Mouse (Mus musculus): ENCODE results near the gene Fbxw15.
"Not testable (repeated sequence)": the region's sequence is repeated elsewhere in the genome, so short reads cannot be mapped to it uniquely, and the experiment has no call there.

The Fbxw15 gene

GRCm38 (mm10) chr9:109568162-109568561, at the start of gene Fbxw15:
TSS of gene Fbxw15 (minus strand) at chr9:109568262.
- not testable (repeated sequence) for DNase-seq (ENCODE audit: low spot score in 2 of 2)

- DNase-seq (ENCODE audit: low spot score in 2 of 2): peak; percentile 2 to 9
Measured at GRCm38 (mm10) chr9:109606837-109607236, 38.8 kb upstream of the Fbxw15 start.

GRCm38 (mm10) chr9:109602128-109602527, 34.1 kb upstream of the Fbxw15 start:
- DNase-seq (ENCODE audit: low spot score in 2 of 2): not testable (repeated sequence)

GRCm38 (mm10) chr9:109597226-109597625, 29.2 kb upstream of the Fbxw15 start:
- DNase-seq (ENCODE audit: low spot score in 2 of 2): no peak

GRCm38 (mm10) chr9:109594866-109595265, 26.8 kb upstream of the Fbxw15 start:
- DNase-seq (ENCODE audit: low spot score in 2 of 2): no peak

GRCm38 (mm10) chr9:109565546-109565945, 2.5 kb downstream of the Fbxw15 start:
- DNase-seq (ENCODE audit: low spot score in 2 of 2): no peak

GRCm38 (mm10) chr9:109562106-109562505, 6.0 kb downstream of the Fbxw15 start:
- not testable (repeated sequence) for DNase-seq (ENCODE audit: low spot score in 2 of 2)

- DNase-seq (ENCODE audit: low spot score in 2 of 2): no peak
Measured at GRCm38 (mm10) chr9:109552483-109552882, 15.6 kb downstream of the Fbxw15 start.

- not testable (repeated sequence) for DNase-seq (ENCODE audit: low spot score in 2 of 2)
Measured at GRCm38 (mm10) chr9:109549666-109550065, 18.4 kb downstream of the Fbxw15 start.

GRCm38 (mm10) chr9:109523385-109524064, 44.5 kb downstream of the Fbxw15 start:
- no peak for DNase-seq (ENCODE audit: low spot score in 2 of 2)
